Mouse (Mus musculus): ENCODE results near the gene Spock2.

GRCm38 (mm10) chr10:60141656-60142160 is 35.7 kb downstream of the Spock2 start:
- TF ChIP-seq CTCF (conservative IDR thresholded peaks at IDR 0.05 in 1 of 2, IDR thresholded peaks at IDR 0.05 in 1 of 2; ENCODE audit: low read depth in 2 of 2, low read length in 2 of 2) (no peak), POLR2A (IDR thresholded peaks at IDR 0.05; ENCODE audit: low read depth, low read length) (no peak), EP300 (IDR thresholded peaks at IDR 0.05; ENCODE audit: low read length) (no peak), RAD21 (IDR thresholded peaks at IDR 0.05; ENCODE audit: low read depth, low read length) (no peak), MAX (IDR thresholded peaks at IDR 0.05; ENCODE audit: low read length) (no peak), GABPA (IDR thresholded peaks at IDR 0.05; ENCODE audit: insufficient replicate concordance, low read depth, low read length) (no peak), NRF1 (IDR thresholded peaks at IDR 0.05; ENCODE audit: low read depth, low read length) (no peak), ZC3H11A (IDR thresholded peaks at IDR 0.05; ENCODE audit: low read depth, low read length) (no peak), MAFK (IDR thresholded peaks at IDR 0.05; ENCODE audit: insufficient replicate concordance, low read length) (no peak), USF1 (IDR thresholded peaks at IDR 0.05; ENCODE audit: low read depth, low read length) (no peak), SMC3 (IDR thresholded peaks at IDR 0.05; ENCODE audit: low read depth, low read length) (no peak), HCFC1 (IDR thresholded peaks at IDR 0.05; ENCODE audit: low read depth, low read length) (no peak), KAT2A (IDR thresholded peaks at IDR 0.05; ENCODE audit: insufficient replicate concordance, low read length) (no peak), NELFE (IDR thresholded peaks at IDR 0.05; ENCODE audit: low read depth, low read length) (no peak)

Measured in CH12.LX (cell line).